Mouse (Mus musculus): ENCODE measurements around the gene Ufc1.

DNA sequence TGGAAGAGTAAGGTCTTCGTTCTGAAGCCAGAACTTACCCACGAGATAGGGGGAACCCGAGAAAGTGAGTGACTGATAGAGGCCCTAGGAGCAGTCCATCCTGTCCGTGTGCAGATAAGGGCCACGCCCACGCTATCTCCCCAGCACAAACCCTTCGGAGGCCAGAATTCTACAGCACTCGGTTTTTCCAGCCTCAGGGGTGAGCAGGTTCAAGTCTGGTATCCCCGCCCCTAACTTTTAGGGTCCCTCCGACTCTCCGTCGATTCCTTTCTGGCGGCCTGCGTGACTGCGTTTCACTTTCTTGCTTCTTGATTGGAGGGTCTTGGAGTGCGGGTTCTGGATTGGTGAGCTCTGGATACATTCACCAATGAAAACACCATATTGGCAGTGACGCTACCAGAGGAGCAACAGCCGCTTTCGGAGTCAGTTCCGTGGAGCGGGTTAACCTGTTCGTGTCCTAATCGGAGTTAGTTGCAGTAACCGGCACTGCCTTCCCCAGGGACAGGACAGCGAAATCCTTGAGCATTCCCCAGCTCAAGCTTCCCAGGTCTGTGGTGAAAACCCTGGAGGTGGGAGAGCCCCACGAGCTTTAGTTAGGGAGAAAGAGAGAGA lies 13.8 kb downstream of the Ufc1 start, which contains the start of gene Ppox:
- no peak for TF ChIP-seq CTCF (IDR thresholded peaks at IDR 0.05; ENCODE audit: extremely low read depth, insufficient read depth, insufficient read length, insufficient replicate concordance)
- no peak for TF ChIP-seq POLR2A (IDR thresholded peaks at IDR 0.05; ENCODE audit: low read depth, low read length)

Measured in spleen, adult 2 months (tissue).